Mouse (Mus musculus) neural tube, embryonic 10.5 days (tissue): ENCODE data around the gene Tesc.

ENCODE experiments used
- DNase-seq: peaks from one replicate; pipeline ENCODE4 v3.0.0-alpha.2; 2017; ENCODE audit warnings: low spot score; ENCODE audit errors: extremely low spot score

The Tesc gene

DNA sequence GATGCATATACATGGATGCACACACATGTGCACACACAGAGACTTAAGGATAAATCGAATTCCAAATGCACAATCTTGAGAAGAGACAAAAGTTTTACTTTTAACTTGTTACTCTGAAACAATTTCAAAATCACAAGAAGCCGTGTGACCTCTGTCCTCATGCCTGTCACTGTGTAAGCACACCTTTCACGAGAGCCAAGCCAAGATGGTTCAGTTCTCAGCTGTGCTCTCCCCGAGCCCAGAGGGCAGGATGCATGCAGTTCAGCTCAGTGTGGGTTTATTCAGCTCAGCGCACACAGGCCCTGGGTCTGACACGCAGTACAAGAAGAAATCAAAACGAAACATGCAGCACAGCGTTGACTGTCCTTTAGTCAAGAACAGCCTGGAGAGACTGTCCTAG is 78.0 kb downstream of the Tesc start:
- no peak for DNase-seq

DNA sequence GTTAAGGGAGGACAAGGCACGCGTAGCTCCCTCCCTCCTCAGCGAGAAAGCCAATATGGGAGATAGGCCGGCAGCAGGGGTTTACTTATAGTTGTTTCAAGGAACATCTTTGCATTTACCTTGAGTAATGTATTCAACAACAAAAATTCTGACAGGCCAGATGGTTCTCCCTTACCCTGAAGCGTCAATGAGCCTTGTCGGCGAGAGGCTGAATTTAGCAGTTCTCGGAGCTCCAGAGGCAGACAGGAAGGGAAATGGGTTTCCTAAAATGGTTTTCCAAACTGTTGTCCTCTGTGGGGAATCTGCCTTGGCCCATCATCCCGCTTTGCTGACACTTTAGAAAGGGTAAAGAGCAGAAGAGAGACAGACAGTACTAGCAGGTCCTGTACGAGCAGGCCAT is 79.1 kb downstream of the Tesc start:
- DNase-seq, result no peak

DNA sequence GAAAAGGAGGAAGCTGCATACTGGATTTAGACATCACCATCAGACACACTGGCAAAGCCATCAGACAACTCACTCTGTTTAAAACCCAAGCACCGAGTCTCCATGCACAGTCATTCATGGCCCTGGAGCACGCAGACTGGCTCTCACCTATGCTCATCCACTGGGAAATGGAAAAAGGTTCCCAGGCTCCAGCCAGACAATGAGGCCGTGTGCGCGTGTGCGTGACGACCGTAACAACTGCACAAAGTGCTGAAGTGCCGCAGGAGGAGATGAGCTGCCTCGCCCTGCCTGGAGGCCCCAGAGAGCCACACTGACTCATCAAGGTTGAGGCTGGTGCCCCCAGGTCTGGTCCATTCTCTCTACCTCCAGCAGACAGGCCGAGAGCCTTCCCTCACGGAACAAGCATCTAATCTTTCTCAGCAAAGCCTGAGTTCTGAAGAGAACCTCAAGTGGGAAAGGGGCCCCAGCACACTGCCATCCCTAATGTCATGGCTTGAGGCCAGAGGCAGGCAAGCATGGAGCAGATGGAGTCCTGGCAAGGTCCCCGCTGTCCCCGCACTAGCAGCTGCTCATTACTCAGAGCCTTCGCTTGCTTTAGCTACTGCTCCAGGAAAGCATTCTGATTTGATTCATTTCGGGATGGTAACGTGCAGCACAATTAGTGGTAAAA is 80.7 kb downstream of the Tesc start:
- no peak for DNase-seq

DNA sequence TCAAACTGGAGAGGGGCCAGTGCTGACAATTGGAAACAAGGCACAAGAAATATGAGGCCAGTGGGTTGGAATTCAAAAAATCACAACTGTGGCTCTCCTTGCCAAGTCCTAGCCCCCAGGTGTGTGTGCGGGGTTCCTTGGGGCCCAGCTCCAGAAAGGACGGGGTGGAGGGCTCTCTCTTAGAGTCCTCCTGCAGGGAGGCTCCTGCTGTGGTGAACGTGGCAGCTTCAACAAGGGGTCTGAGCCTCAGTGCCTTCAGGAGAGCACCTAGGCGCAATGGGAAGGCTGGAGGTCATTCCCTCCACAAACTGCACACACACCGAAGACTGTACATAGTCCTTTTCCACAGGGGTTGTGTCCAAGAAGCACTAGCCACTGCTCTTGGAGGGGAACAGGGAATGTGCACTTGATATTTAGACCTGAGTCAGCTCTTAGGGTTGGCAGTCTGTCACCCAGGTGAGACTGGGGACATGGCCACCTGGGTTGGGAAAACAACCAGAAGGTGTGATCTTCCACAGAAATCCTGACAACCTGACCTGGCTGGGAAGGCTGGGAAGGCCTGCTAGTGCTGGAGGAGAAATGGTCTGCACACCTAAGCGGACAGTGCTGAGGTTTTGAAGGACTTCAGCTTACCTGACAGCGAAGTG is 81.4 kb downstream of the Tesc start:
- DNase-seq, result no peak
